Mouse (Mus musculus): Measurements from ENCODE around the gene Usp17lc. TPM values are rescaled to one million over a fixed set of nuclear protein-coding genes. Genes with fewer than 3 reads are reported as not detected.
"Not testable (repeated sequence)": the region's sequence is repeated elsewhere in the genome, so short reads cannot be mapped to it uniquely, and the experiment has no call there.

The Usp17lc gene
- not detected in 2 replicates for polyA plus RNA-seq (2016; fragmentation: Nextera tagmentation; extraction: Ambion mirVana)

DNA sequence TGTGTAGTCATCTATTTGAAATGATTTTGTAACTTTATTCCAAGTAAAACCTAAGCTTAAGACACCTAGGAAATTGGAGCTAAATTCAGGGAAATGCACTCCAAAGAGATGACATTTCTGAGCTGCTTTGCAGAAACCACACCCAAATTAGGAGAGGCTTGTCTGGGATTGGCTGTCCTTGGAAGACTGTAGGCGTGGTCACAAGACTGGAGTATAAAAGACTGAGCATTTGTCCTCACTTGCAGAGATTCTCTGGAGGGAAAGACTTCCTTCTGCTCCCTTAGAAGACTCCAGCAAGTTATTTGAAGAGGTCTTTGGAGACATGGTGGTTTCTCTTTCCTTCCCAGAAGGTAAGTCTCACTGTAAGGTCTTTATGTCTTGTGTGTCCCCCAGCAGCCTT lies at the start of gene Usp17lc:
TSS of gene Usp17lc (plus strand) at position 301 of the 400 bp plus-strand sequence.
- 50% methylated on average over 1 of the region's 1 CpGs for WGBS
- not testable (repeated sequence) for H3K9me3 ChIP-seq; DNase-seq (ENCODE audit: extremely low spot score, low spot score)

DNA sequence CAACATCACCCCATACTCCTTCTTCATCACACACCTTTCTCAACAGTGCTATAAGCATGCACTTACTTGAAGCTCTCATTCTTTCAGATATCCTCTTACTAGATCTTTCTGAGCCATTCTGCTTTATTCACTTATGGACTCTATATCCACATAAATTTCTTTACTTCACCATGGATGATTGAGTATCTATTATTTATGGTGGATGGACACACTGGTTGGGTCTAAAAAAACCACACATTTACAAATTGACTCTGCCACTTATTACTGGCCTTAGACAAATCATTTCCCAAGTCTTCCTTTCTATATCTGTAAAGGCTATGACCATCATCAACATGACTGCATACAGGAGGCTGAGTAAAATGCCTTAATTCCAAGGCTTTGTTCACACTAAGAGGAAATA lies 28.8 kb upstream of the Usp17lc start, which contains the start of gene Olfr603:
TSS of gene Olfr603 (minus strand) at position 101 of the 400 bp plus-strand sequence.
- H3K36me3 ChIP-seq (replicated peaks) = no peaks in the 10 kb centered on the region
- no peak within 1 kb of the TSS for H3K27ac ChIP-seq
- H3K4me1 ChIP-seq = no peaks in the 10 kb centered on the region
- H3K27me3 ChIP-seq (ENCODE audit: poor library complexity, severe bottlenecking) = no peaks in the 10 kb centered on the region
- DNase-seq (ENCODE audit: extremely low spot score, low spot score) = no peak
- H3K4me3 ChIP-seq = no peak within 1 kb of the TSS
- no peaks in the 10 kb centered on the region for H3K9me3 ChIP-seq

More for the DNA sequence above, at the start of gene Usp17lc:
- not testable (repeated sequence) for H3K27me3 ChIP-seq (ENCODE audit: poor library complexity, severe bottlenecking); H3K4me3 ChIP-seq; H3K36me3 ChIP-seq (replicated peaks); H3K27ac ChIP-seq; H3K4me1 ChIP-seq

DNA sequence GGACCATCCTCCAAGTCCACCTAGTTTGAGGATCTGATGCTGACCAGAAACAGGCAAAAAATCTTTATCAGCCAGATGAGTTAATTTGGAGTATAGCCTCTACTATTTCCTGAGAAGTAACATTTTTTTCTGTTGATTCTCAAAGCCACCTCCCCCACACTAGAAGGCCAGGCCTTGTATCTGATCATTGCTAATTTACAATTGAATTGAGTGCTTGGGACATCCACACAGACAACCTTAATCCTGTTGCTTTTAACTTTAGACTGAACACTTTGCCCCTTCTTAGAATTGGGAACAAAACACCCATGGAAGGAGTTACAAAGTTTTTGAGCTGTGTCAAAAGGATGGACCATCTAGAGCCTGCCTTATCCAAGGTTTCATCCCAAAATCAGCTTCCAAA lies 17.1 kb upstream of the Usp17lc start:
- no peaks in the 10 kb centered on the region for H3K9me3 ChIP-seq
- no peak overlapping the region for H3K27ac ChIP-seq
- no peaks in the 10 kb centered on the region for H3K27me3 ChIP-seq (ENCODE audit: poor library complexity, severe bottlenecking)
- H3K36me3 ChIP-seq (replicated peaks) = no peaks in the 10 kb centered on the region
- no peak overlapping the region for H3K4me3 ChIP-seq
- DNase-seq (ENCODE audit: extremely low spot score, low spot score) = no peak
- H3K4me1 ChIP-seq = no peaks in the 10 kb centered on the region

DNA sequence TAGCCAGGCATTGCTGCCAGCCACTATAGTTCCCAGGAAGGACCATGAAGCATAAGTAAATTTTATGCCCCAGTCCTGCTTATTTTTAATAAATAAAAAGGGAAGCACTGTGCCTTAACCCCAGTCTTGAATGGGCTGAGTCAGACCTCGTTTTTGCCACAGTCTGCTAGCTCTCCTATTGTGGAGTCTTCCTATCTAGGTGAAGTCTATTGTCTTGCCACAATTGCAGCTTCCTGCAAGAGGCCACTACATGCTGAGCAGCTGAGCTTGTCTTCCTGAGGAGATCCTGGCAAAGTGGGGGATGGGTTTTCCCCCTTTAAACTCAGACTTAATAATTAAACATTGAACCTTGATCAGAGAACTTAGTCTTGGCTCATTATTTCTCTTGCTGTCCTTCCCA lies 15.9 kb upstream of the Usp17lc start:
- Histone ChIP-seq H3K4me1 (no peaks in the 10 kb centered on the region), H3K4me3 (no peak overlapping the region), H3K9me3 (no peaks in the 10 kb centered on the region), H3K27ac (no peak overlapping the region), H3K27me3 (ENCODE audit: poor library complexity, severe bottlenecking) (no peaks in the 10 kb centered on the region), H3K36me3 (replicated peaks) (no peaks in the 10 kb centered on the region)
- WGBS = 13% methylated on average over 1 of the region's 1 CpGs
- no peak for DNase-seq (ENCODE audit: extremely low spot score, low spot score)

DNA sequence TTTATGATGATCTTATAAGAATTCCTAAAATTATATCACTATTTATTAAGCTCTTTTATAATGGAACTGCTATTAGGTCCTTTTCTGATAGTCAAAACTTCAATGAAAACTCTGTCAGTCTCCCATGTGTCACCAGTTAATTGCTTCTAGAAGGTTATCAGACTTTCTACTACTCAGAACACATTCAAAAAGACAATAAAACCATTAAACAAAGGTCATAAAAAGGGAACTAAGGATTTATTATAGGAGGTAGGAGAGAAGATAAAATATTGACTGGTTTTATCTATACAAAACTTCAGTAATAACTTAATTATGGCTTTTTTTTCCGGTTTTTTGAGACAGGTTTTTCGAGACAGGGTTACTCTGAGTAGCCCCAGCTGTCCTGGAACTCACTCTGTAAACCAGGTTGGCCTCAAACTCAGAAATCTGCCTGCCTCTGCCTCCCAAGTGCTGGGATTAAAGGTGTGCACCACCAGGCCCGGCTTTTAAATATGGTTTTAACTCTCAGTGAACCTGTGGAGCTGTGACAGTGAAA lies 8.3 kb upstream of the Usp17lc start:
- H3K27me3 ChIP-seq (ENCODE audit: poor library complexity, severe bottlenecking); H3K4me3 ChIP-seq; H3K4me1 ChIP-seq; H3K9me3 ChIP-seq; H3K27ac ChIP-seq; DNase-seq (ENCODE audit: extremely low spot score, low spot score); H3K36me3 ChIP-seq (replicated peaks): not testable (repeated sequence)
- 83% methylated on average over 3 of the region's 3 CpGs for WGBS

DNA sequence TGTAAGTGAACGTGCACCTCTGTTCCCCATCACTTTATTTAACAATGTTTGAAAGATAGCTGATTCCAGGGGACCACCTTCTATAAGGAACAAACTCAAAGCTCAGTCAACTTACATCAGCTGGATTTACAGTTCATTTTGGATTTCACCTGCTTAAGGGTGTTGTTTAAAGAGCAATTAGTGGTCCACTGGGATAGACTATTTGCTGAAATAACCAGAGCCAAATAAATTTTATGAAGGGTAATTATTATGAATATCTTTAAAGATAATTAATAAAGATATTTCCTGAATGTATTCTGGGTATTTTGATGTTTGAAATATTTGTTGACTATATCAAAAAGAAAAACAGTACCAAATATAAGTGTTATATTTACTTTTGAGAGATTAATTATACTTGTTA lies 30.5 kb downstream of the Usp17lc start, which contains the start of gene Olfr605:
TSS of gene Olfr605 (minus strand) at position 101 of the 400 bp plus-strand sequence.
- no peak for DNase-seq (ENCODE audit: extremely low spot score, low spot score)
- Histone ChIP-seq H3K27me3 (ENCODE audit: poor library complexity, severe bottlenecking) (no peaks in the 10 kb centered on the region), H3K27ac (no peak within 1 kb of the TSS), H3K36me3 (replicated peaks) (no peaks in the 10 kb centered on the region), H3K4me1 (no peaks in the 10 kb centered on the region), H3K9me3 (no peaks in the 10 kb centered on the region), H3K4me3 (no peak within 1 kb of the TSS)
- 96% methylated on average over 1 of the region's 1 CpGs for WGBS

DNA sequence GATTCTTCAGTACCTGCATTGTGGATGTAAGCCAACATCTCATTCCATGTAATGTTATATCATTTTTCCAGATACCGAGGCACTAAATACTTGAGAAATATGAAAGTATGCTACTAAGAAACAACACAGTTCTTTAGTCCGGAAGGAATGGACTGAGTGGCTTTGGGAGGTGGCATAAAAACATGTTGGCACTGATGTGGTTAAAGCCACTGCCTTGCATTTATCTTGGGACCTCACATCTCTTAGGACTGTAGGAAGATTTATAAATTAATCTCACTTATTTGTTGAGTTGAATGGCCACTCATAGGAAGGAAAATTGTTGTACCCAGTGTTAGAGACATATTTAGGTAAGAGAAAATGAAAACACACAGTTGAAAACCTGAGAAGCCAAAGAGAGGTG lies 33.9 kb downstream of the Usp17lc start, which contains the start of gene Olfr606:
TSS of gene Olfr606 (plus strand) at position 301 of the 400 bp plus-strand sequence.
- WGBS = 83% methylated on average over 2 of the region's 2 CpGs

DNA sequence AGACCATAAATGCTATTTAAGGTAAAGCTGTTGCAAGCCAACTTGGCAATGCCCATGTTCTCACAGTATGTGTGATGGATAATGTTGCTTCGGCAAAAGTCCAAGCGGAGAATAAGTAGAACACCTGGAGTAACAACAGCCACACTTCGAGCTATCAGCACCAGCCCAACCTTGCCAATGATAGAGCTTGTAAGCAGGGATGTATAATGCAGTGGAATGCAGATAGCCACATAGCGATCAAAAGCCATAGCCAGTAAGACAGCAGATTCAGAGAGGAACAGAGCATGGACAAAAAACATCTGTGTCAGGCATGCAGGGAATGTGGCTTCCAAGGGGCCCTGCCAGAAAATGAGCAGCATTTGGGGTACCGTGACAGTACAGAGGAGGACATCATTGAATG lies 45.7 kb downstream of the Usp17lc start:
- 91% methylated on average over 5 of the region's 5 CpGs for WGBS
- H3K36me3 ChIP-seq (replicated peaks) = no peaks in the 10 kb centered on the region
- no peak overlapping the region for H3K27ac ChIP-seq
- H3K4me3 ChIP-seq = no peak overlapping the region
- H3K27me3 ChIP-seq (ENCODE audit: poor library complexity, severe bottlenecking) = no peaks in the 10 kb centered on the region
- no peaks in the 10 kb centered on the region for H3K9me3 ChIP-seq
- DNase-seq (ENCODE audit: extremely low spot score, low spot score) = no peak
- no peaks in the 10 kb centered on the region for H3K4me1 ChIP-seq

More for the DNA sequence above, 33.9 kb downstream of the Usp17lc start, which contains the start of gene Olfr606:
- Histone ChIP-seq H3K36me3 (replicated peaks) (no peaks in the 10 kb centered on the region), H3K9me3 (no peaks in the 10 kb centered on the region), H3K27me3 (ENCODE audit: poor library complexity, severe bottlenecking) (no peaks in the 10 kb centered on the region), H3K4me1 (no peaks in the 10 kb centered on the region), H3K4me3 (no peak within 1 kb of the TSS), H3K27ac (no peak within 1 kb of the TSS)
- DNase-seq (ENCODE audit: extremely low spot score, low spot score) = no peak

Small RNA genes lying within 50 kb of the gene (microRNA-seq; reads per million reads assigned to microRNA genes)
- gene Gm25774 = not detected

Other genes starting within 250 kb of the Usp17lc start
- not detected in 2 replicates for gene Olfr591, start 236.7 kb upstream of the Usp17lc start, polyA plus RNA-seq (2016; fragmentation: Nextera tagmentation; extraction: Ambion mirVana)
- not detected in 2 replicates for gene Olfr592, start 230.3 kb upstream of the Usp17lc start, polyA plus RNA-seq (2016; fragmentation: Nextera tagmentation; extraction: Ambion mirVana)
- not detected in 2 replicates for gene Olfr593, start 203.2 kb upstream of the Usp17lc start, polyA plus RNA-seq (2016; fragmentation: Nextera tagmentation; extraction: Ambion mirVana)
- not detected in 2 replicates for gene Olfr594, start 198.1 kb upstream of the Usp17lc start, polyA plus RNA-seq (2016; fragmentation: Nextera tagmentation; extraction: Ambion mirVana)
- not detected in 2 replicates for gene Usp17ld, start 162.6 kb upstream of the Usp17lc start, polyA plus RNA-seq (2016; fragmentation: Nextera tagmentation; extraction: Ambion mirVana)
- not detected in 2 replicates for gene Olfr596, start 109.4 kb upstream of the Usp17lc start, polyA plus RNA-seq (2016; fragmentation: Nextera tagmentation; extraction: Ambion mirVana)
- gene Olfr597, start 98.8 kb upstream of the Usp17lc start, polyA plus RNA-seq (2016; fragmentation: Nextera tagmentation; extraction: Ambion mirVana) = not detected in 2 replicates
- gene Olfr598, start 91.5 kb upstream of the Usp17lc start, polyA plus RNA-seq (2016; fragmentation: Nextera tagmentation; extraction: Ambion mirVana) = not detected in 2 replicates
- not detected in 2 replicates for gene Olfr599, start 79.2 kb upstream of the Usp17lc start, polyA plus RNA-seq (2016; fragmentation: Nextera tagmentation; extraction: Ambion mirVana)
- not detected in 2 replicates for gene Olfr600, start 65.4 kb upstream of the Usp17lc start, polyA plus RNA-seq (2016; fragmentation: Nextera tagmentation; extraction: Ambion mirVana)
- gene Olfr601, start 52.4 kb upstream of the Usp17lc start, polyA plus RNA-seq (2016; fragmentation: Nextera tagmentation; extraction: Ambion mirVana) = not detected in 2 replicates
- gene Olfr603, start 28.9 kb upstream of the Usp17lc start, polyA plus RNA-seq (2016; fragmentation: Nextera tagmentation; extraction: Ambion mirVana) = not detected in 2 replicates
- gene Olfr605, start 30.4 kb downstream of the Usp17lc start, polyA plus RNA-seq (2016; fragmentation: Nextera tagmentation; extraction: Ambion mirVana) = not detected in 2 replicates
- gene Olfr606, start 34.0 kb downstream of the Usp17lc start, polyA plus RNA-seq (2016; fragmentation: Nextera tagmentation; extraction: Ambion mirVana) = not detected in 2 replicates
- not detected in 2 replicates for gene Olfr607, start 49.1 kb downstream of the Usp17lc start, polyA plus RNA-seq (2016; fragmentation: Nextera tagmentation; extraction: Ambion mirVana)
- gene Olfr608, start 54.8 kb downstream of the Usp17lc start, polyA plus RNA-seq (2016; fragmentation: Nextera tagmentation; extraction: Ambion mirVana) = not detected in 2 replicates
- gene Olfr609, start 83.0 kb downstream of the Usp17lc start, polyA plus RNA-seq (2016; fragmentation: Nextera tagmentation; extraction: Ambion mirVana) = not detected in 2 replicates
- not detected in 2 replicates for gene Olfr610, start 97.0 kb downstream of the Usp17lc start, polyA plus RNA-seq (2016; fragmentation: Nextera tagmentation; extraction: Ambion mirVana)
- gene Olfr611, start 105.8 kb downstream of the Usp17lc start, polyA plus RNA-seq (2016; fragmentation: Nextera tagmentation; extraction: Ambion mirVana) = not detected in 2 replicates
- gene Olfr612, start 127.6 kb downstream of the Usp17lc start, polyA plus RNA-seq (2016; fragmentation: Nextera tagmentation; extraction: Ambion mirVana) = not detected in 2 replicates
- gene Olfr613, start 133.0 kb downstream of the Usp17lc start, polyA plus RNA-seq (2016; fragmentation: Nextera tagmentation; extraction: Ambion mirVana) = not detected in 2 replicates
- not detected in 2 replicates for gene Olfr615, start 141.0 kb downstream of the Usp17lc start, polyA plus RNA-seq (2016; fragmentation: Nextera tagmentation; extraction: Ambion mirVana)
- not detected in 2 replicates for gene Olfr616, start 154.1 kb downstream of the Usp17lc start, polyA plus RNA-seq (2016; fragmentation: Nextera tagmentation; extraction: Ambion mirVana)
- gene Olfr617, start 158.0 kb downstream of the Usp17lc start, polyA plus RNA-seq (2016; fragmentation: Nextera tagmentation; extraction: Ambion mirVana) = not detected in 2 replicates
- gene Olfr618, start 175.0 kb downstream of the Usp17lc start, polyA plus RNA-seq (2016; fragmentation: Nextera tagmentation; extraction: Ambion mirVana) = not detected in 2 replicates
- not detected in 2 replicates for gene Olfr619, start 185.5 kb downstream of the Usp17lc start, polyA plus RNA-seq (2016; fragmentation: Nextera tagmentation; extraction: Ambion mirVana)
- not detected in 2 replicates for gene Olfr620, start 197.5 kb downstream of the Usp17lc start, polyA plus RNA-seq (2016; fragmentation: Nextera tagmentation; extraction: Ambion mirVana)
- gene Olfr622, start 227.6 kb downstream of the Usp17lc start, polyA plus RNA-seq (2016; fragmentation: Nextera tagmentation; extraction: Ambion mirVana) = not detected in 2 replicates
- gene Olfr623, start 248.6 kb downstream of the Usp17lc start, polyA plus RNA-seq (2016; fragmentation: Nextera tagmentation; extraction: Ambion mirVana) = not detected in 2 replicates